Mouse (Mus musculus): Measurements from ENCODE around the gene Csmd2. TPM values are rescaled to one million over a fixed set of nuclear protein-coding genes. Genes with fewer than 3 reads are reported as not detected.
A peak's percentile ranks its signal among the peaks of the same experiment; 100 is the strongest.

The Csmd2 gene
- polyA plus RNA-seq, 1 experiment from 2014 or later = 0.32 TPM

DNA sequence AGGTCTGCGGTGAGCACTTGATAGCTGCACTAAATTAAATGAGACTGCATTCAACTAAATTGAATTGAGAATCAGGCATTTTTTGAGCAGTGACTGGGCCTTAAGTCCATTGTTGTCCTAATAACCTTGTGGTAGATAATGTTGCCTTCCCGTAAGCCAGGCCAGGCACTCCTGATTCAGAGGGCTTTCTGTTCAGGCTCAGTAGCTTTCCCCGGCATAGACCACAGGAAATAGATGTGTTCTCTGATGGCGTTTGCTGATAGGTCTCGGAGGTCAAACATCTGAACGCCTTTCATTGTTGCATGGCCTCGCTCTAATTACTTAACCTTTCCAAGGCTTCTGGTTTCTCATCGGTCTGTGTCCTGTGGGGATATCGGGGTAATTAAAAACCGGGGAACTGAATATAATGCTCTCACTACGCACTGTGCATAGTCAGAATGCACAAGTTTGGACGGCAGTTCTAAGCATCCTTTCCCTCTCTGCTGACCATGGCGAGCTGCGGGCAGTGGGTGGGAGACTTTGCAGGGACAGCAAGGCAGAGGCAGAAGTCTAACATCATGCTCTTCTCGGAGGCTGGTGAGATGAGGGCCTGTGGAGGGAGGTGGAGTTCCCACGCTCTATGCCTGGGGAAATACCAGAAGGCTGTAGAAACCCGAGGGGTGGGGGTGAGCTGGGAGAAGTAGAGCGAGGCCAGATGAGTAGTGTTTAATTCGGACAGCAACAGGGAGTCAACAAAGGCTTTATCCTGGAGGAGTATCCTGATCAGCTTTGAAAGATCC lies 253.6 kb downstream of the Csmd2 start:
- H3K9ac ChIP-seq (ENCODE audit: low read length) = no peak overlapping the region
- H3K27me3 ChIP-seq (ENCODE audit: control insufficient read depth, insufficient read depth, low read length) = no peaks in the 10 kb centered on the region
- H3K4me1 ChIP-seq (ENCODE audit: control insufficient read depth, insufficient read depth, low read length) = no peaks in the 10 kb centered on the region
- WGBS = 44% methylated on average over 19 of the region's 19 CpGs
- H3K9me3 ChIP-seq (replicated peaks; ENCODE audit: control insufficient read depth, low read length) = no peaks in the 10 kb centered on the region
- no peak overlapping the region for H3K4me3 ChIP-seq (replicated peaks; ENCODE audit: low read length)
- no peak overlapping the region for H3K4me2 ChIP-seq (ENCODE audit: low read depth, low read length)
- H3K27ac ChIP-seq (ENCODE audit: low read length) = no peak overlapping the region
- ATAC-seq (ENCODE audit: insufficient read depth, low FRiP score) = no peak
- no peaks in the 10 kb centered on the region for H3K36me3 ChIP-seq (ENCODE audit: control insufficient read depth, insufficient read depth, low read length)

DNA sequence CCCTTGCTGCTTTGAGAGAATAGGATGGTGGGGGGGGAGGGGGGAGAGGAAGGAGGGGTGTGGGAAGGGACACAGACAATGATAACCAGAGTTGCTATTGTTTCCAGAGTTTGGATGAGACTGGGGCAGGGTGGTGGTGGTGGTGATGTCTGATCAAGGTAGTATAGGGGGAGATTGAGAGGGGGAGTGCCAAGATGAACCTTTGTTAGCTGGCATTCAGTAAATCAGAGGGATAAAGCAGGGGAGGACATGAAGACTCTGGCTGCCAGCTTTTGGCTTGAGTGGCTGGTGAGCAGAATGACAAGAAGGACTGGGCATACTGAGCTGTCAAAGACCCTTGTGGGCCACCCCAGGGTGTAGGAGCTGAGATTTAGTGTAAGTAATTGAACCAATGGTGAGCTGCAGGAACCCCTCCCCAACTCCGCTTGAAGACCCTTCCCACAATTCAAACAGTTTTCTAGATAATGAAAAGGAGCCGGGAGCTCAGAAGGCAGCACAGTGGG lies 254.2 kb downstream of the Csmd2 start:
- no peak for ATAC-seq (ENCODE audit: insufficient read depth, low FRiP score)
- Histone ChIP-seq H3K4me3 (replicated peaks; ENCODE audit: low read length) (no peak overlapping the region), H3K4me2 (ENCODE audit: low read depth, low read length) (no peak overlapping the region), H3K4me1 (ENCODE audit: control insufficient read depth, insufficient read depth, low read length) (no peaks in the 10 kb centered on the region), H3K27me3 (ENCODE audit: control insufficient read depth, insufficient read depth, low read length) (no peaks in the 10 kb centered on the region), H3K27ac (ENCODE audit: low read length) (no peak overlapping the region), H3K9me3 (replicated peaks; ENCODE audit: control insufficient read depth, low read length) (no peaks in the 10 kb centered on the region), H3K36me3 (ENCODE audit: control insufficient read depth, insufficient read depth, low read length) (no peaks in the 10 kb centered on the region), H3K9ac (ENCODE audit: low read length) (no peak overlapping the region)
- 69% methylated on average over 2 of the region's 2 CpGs for WGBS

DNA sequence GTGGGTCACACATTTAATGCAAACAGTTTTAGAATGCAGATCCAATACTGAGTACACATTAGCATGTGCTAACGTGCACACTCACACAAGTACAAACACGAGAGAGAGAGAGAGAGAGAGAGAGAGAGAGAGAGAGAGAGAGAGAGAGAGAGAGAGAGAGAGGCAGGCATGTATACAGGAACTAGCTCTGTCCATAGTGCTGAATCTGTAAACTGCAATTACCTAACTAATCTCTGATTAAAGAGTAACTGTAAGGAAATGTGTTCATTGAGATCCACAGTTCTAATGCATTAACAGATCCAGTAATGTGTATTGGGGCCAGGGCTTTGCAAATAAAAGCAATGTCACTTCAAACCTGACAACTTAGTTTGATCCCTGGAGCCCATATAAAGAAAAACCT lies 257.5 kb downstream of the Csmd2 start:
- no peak overlapping the region for H3K4me2 ChIP-seq (ENCODE audit: low read depth, low read length)
- no peak overlapping the region for H3K27ac ChIP-seq (ENCODE audit: low read length)
- no peaks in the 10 kb centered on the region for H3K9me3 ChIP-seq (replicated peaks; ENCODE audit: control insufficient read depth, low read length)
- H3K4me3 ChIP-seq (replicated peaks; ENCODE audit: low read length) = no peak overlapping the region
- ATAC-seq (ENCODE audit: insufficient read depth, low FRiP score) = no peak
- no peaks in the 10 kb centered on the region for H3K27me3 ChIP-seq (ENCODE audit: control insufficient read depth, insufficient read depth, low read length)
- H3K36me3 ChIP-seq (ENCODE audit: control insufficient read depth, insufficient read depth, low read length) = no peaks in the 10 kb centered on the region
- 19% methylated on average over 2 of the region's 2 CpGs for WGBS
- H3K4me1 ChIP-seq (ENCODE audit: control insufficient read depth, insufficient read depth, low read length) = no peaks in the 10 kb centered on the region
- no peak overlapping the region for H3K9ac ChIP-seq (ENCODE audit: low read length)

DNA sequence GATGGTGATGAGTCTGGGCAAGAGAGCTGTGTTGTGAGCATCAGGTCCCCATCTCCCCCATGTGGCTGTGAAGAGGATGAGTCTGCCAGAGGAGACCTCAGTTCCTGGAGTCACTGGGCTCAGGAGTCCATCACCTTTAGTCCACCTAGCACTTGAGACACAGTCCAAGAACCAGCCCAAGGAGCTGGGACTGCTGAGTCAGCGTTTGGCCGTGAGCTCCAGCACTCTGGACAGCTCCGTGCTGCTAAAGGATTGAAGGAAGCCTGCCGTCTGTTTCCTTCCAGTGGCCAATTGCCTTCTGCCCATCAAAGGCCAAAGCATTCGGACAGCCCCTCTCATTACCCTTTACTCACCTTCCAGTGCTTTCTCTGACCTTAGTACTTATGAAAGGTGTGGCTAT lies 261.0 kb downstream of the Csmd2 start:
- H3K4me2 ChIP-seq (ENCODE audit: low read depth, low read length) = no peak overlapping the region
- H3K27me3 ChIP-seq (ENCODE audit: control insufficient read depth, insufficient read depth, low read length) = no peaks in the 10 kb centered on the region
- no peak for ATAC-seq (ENCODE audit: insufficient read depth, low FRiP score)
- WGBS = 10% methylated on average over 5 of the region's 5 CpGs
- no peaks in the 10 kb centered on the region for H3K4me1 ChIP-seq (ENCODE audit: control insufficient read depth, insufficient read depth, low read length)
- no peak overlapping the region for H3K9ac ChIP-seq (ENCODE audit: low read length)
- no peaks in the 10 kb centered on the region for H3K9me3 ChIP-seq (replicated peaks; ENCODE audit: control insufficient read depth, low read length)
- no peak overlapping the region for H3K27ac ChIP-seq (ENCODE audit: low read length)
- no peaks in the 10 kb centered on the region for H3K36me3 ChIP-seq (ENCODE audit: control insufficient read depth, insufficient read depth, low read length)
- H3K4me3 ChIP-seq (replicated peaks; ENCODE audit: low read length) = no peak overlapping the region

DNA sequence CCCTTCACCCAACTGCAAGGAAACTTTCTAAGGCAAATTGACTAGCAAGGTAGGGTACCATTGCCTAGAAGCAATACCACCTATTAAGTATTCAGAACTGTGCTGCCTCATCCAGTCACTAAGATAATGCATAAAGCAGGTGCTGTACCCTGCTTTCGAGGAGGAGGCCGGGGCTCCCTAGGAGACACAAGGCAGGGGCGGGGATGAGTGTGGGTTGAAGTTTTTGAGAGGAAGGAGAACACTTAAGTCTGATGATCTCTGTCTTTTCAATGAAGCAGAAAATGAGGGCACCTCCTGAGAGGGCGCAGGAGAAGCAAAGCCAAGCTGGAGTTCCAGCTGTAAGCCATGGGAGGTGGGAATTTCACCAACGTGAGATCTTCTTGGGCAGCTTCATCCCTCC lies 271.6 kb downstream of the Csmd2 start:
- H3K4me2 ChIP-seq (ENCODE audit: low read depth, low read length) = no peak overlapping the region
- no peaks in the 10 kb centered on the region for H3K36me3 ChIP-seq (ENCODE audit: control insufficient read depth, insufficient read depth, low read length)
- no peak overlapping the region for H3K9ac ChIP-seq (ENCODE audit: low read length)
- 81% methylated on average over 5 of the region's 5 CpGs for WGBS
- no peak for ATAC-seq (ENCODE audit: insufficient read depth, low FRiP score)
- H3K4me1 ChIP-seq (ENCODE audit: control insufficient read depth, insufficient read depth, low read length) = no peaks in the 10 kb centered on the region
- H3K4me3 ChIP-seq (replicated peaks; ENCODE audit: low read length) = no peak overlapping the region
- no peak overlapping the region for H3K27ac ChIP-seq (ENCODE audit: low read length)
- no peaks in the 10 kb centered on the region for H3K27me3 ChIP-seq (ENCODE audit: control insufficient read depth, insufficient read depth, low read length)
- no peaks in the 10 kb centered on the region for H3K9me3 ChIP-seq (replicated peaks; ENCODE audit: control insufficient read depth, low read length)

DNA sequence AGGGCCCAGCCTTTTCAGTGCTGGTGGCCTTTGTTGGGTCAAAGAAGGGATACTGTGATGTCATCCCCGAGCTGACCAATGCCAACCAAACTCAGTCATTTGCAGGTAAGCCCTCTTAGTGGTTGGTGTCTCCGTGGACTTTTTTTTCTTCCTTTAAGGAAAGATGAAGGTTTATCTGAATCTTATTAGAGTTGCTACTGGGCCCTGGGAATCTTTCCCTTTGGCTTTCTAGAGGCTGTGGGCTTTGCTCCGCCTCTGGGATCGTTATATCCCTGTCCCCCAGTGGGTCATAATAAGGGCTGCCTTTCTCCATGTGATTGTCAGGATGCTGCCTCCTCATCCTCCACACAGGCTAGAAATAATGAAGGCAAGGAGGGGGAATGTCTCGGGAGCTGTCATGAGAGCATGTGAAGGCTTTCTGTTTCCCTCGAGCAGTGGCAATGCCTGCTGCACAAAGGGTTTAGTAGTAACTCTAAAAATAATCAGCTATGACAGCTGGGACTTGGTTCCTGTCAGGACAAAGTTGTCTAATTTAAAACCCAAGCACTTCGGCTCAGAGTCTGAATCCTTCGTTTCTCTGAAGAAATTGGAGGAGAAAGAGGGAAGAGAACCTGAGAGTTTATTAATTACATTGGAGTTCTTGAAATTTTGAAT lies 273.4 kb downstream of the Csmd2 start, which contains the start of gene Hmgb4:
Gene Hmgb4, minus strand, starts transcription at position 51 of the 654 bp plus-strand sequence.
- Histone ChIP-seq H3K9me3 (replicated peaks; ENCODE audit: control insufficient read depth, low read length) (no peaks in the 10 kb centered on the region), H3K9ac (ENCODE audit: low read length) (no peak within 1 kb of the TSS), H3K4me1 (ENCODE audit: control insufficient read depth, insufficient read depth, low read length) (no peaks in the 10 kb centered on the region), H3K36me3 (ENCODE audit: control insufficient read depth, insufficient read depth, low read length) (no peaks in the 10 kb centered on the region), H3K4me2 (ENCODE audit: low read depth, low read length) (no peak within 1 kb of the TSS), H3K4me3 (replicated peaks; ENCODE audit: low read length) (no peak within 1 kb of the TSS), H3K27me3 (ENCODE audit: control insufficient read depth, insufficient read depth, low read length) (no peaks in the 10 kb centered on the region), H3K27ac (ENCODE audit: low read length) (no peak within 1 kb of the TSS)
- no peak for ATAC-seq (ENCODE audit: insufficient read depth, low FRiP score)
- 58% methylated on average over 8 of the region's 8 CpGs for WGBS

DNA sequence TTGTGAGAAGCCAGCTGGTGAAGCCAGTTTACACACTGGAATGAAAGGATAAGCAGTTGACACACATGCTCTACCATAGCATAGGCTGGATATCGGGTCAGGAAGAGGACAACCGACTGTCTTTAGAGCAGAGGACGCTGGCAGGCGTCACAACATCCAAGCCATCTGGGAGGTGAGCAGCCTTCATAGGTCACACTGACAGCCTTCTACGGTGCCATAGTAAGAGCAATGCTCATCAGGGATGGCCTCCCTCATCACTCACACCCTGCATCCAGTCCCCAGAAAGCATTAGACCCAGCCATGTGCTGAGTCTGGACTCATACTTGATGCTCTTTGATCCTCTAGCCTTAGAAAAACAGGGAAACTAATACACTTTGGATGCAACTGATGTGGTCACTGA lies 276.8 kb downstream of the Csmd2 start:
- Histone ChIP-seq H3K9ac (ENCODE audit: low read length) (no peak overlapping the region), H3K4me1 (ENCODE audit: control insufficient read depth, insufficient read depth, low read length) (peaks cover 3% of the 10 kb centered on the region; the same call in 1 of the 2 replicates), H3K9me3 (replicated peaks; ENCODE audit: control insufficient read depth, low read length) (no peaks in the 10 kb centered on the region), H3K36me3 (ENCODE audit: control insufficient read depth, insufficient read depth, low read length) (no peaks in the 10 kb centered on the region), H3K4me2 (ENCODE audit: low read depth, low read length) (no peak overlapping the region), H3K27me3 (ENCODE audit: control insufficient read depth, insufficient read depth, low read length) (no peaks in the 10 kb centered on the region), H3K4me3 (replicated peaks; ENCODE audit: low read length) (no peak overlapping the region), H3K27ac (ENCODE audit: low read length) (peak overlapping the region; percentile 51; the same call in 1 of the 2 replicates)
- WGBS = 60% methylated on average over 5 of the region's 5 CpGs
- no peak for ATAC-seq (ENCODE audit: insufficient read depth, low FRiP score)

DNA sequence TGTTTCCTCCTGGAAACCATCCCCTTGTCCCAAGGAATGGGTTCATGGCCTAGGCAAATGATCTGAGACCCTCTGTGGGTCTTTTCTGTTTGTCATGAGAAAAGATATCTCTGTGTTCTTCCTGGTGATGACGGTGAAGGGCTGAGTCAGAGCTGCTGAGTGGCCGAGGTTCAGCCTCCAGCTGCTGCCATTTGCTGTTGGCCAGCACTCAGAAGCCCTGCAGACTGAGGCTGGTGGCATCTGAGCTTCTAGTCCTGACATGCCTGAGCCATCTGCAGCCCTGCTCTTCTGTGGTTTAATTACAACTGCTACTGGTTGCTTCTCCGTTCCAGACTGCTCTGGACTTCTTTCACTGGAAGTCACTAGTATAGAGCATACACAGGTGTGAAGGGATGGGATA lies 277.7 kb downstream of the Csmd2 start:
- WGBS = 65% methylated on average over 3 of the region's 3 CpGs
- ATAC-seq (ENCODE audit: insufficient read depth, low FRiP score) = no peak
- Histone ChIP-seq H3K9me3 (replicated peaks; ENCODE audit: control insufficient read depth, low read length) (no peaks in the 10 kb centered on the region), H3K36me3 (ENCODE audit: control insufficient read depth, insufficient read depth, low read length) (no peaks in the 10 kb centered on the region), H3K27ac (ENCODE audit: low read length) (no peak overlapping the region; the same call in 1 of the 2 replicates), H3K27me3 (ENCODE audit: control insufficient read depth, insufficient read depth, low read length) (no peaks in the 10 kb centered on the region), H3K4me1 (ENCODE audit: control insufficient read depth, insufficient read depth, low read length) (peaks cover 9% of the 10 kb centered on the region), H3K9ac (ENCODE audit: low read length) (no peak overlapping the region), H3K4me2 (ENCODE audit: low read depth, low read length) (no peak overlapping the region), H3K4me3 (replicated peaks; ENCODE audit: low read length) (no peak overlapping the region)

DNA sequence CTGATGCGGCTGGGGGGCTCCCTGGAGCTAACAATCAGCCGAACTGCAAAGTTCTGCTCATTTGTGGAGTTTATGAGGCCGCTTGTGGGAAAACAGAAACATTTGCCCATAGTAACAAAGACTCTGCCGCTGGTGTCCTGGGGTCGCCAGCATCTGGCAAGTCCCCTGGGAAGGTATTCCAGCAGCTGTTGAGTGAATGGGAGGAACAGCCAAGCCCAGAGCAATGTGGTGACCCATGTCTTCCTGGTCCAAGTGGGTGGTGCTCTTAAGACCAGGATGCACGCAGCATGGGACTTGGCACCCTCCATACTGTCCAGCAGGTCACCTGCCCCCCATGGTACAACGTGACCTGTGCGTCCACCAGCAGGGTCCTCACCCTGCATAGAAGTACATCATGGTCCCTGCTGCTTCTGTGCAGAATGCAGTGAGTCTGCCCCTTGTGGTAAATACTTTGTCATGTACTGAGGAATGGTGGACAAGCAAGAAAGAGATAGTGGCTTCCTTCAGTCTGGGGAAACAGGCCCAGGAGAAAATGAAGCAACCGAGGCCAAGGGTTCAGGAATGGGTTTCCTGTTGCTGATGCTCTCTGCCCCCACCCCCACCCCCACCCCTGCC lies 281.7 kb downstream of the Csmd2 start:
- WGBS = 72% methylated on average over 9 of the region's 9 CpGs

More for the DNA sequence above, 281.7 kb downstream of the Csmd2 start:
- no peak for ATAC-seq (ENCODE audit: insufficient read depth, low FRiP score)
- H3K9ac ChIP-seq (ENCODE audit: low read length) = no peak overlapping the region
- H3K36me3 ChIP-seq (ENCODE audit: control insufficient read depth, insufficient read depth, low read length) = no peaks in the 10 kb centered on the region
- H3K9me3 ChIP-seq (replicated peaks; ENCODE audit: control insufficient read depth, low read length) = no peaks in the 10 kb centered on the region
- H3K4me2 ChIP-seq (ENCODE audit: low read depth, low read length) = no peak overlapping the region
- no peaks in the 10 kb centered on the region for H3K27me3 ChIP-seq (ENCODE audit: control insufficient read depth, insufficient read depth, low read length)
- H3K4me1 ChIP-seq (ENCODE audit: control insufficient read depth, insufficient read depth, low read length) = peaks cover 9% of the 10 kb centered on the region
- H3K27ac ChIP-seq (ENCODE audit: low read length) = no peak overlapping the region
- no peak overlapping the region for H3K4me3 ChIP-seq (replicated peaks; ENCODE audit: low read length)

Data from stomach, embryonic 16.5 days (tissue).